Mouse (Mus musculus) central nervous system, embryonic 14 days (tissue): ENCODE measurements around the gene Tmem25. TPM values are rescaled to one million over a fixed set of nuclear protein-coding genes. Genes with fewer than 3 reads are reported as not detected.

Experiments used
- polyA plus RNA-seq: library from polyadenylated mRNA; depleted of rRNA; stranded (reverse); fragments of >200 nt; gene quantifications from 2 replicates; pipeline ENCODE4 v1.2.3, GENCODE M21; 2012; rRNA removed

Gene Tmem25
- polyA plus RNA-seq = 20.3 and 22.4 TPM in 2 replicates

DNA sequence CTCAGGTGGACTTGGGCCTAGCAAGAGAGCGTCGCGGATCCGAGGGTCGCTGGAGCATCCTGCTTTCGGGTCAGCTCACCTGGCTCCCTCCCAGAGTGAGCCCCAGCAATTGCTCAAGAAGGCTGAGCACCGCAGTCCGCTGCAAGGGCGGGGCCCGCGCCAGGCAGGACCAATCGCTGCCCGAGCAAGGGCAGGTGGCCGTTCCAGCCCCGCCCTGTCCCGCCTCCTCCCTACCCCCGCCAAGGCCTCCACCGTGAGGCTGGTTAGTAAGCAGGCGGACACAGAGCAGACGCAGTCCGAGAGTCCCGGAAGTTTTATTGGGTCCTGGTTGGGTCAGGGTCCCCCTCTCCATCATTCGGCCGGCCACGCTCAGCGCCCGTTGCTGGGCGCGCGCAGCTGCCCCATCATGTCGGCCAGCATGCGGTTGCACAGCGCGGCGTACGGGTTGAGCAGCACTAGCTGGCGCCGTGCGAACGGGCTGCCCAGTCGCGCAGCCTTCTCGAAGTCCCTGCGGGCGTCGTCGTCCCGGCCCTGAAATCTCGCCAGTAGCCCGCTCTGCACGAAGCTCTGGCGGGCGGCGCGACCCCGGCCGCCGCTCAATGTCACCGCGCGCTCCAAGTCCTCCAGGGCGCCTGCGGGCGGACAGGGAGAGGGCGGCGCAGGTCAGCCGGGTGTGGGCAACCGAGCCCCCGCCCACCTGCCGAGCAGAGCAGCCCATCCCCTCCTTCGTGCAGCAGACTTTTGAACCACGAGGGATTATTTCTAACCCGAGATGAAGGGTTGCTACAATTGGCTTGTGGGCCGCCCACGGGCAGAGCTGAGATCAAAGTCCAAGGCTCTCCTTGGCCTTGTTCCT, at the start of gene Tmem25:
Tmem25 (minus strand) TSS at position 206 of the 856 bp plus-strand sequence.

DNA sequence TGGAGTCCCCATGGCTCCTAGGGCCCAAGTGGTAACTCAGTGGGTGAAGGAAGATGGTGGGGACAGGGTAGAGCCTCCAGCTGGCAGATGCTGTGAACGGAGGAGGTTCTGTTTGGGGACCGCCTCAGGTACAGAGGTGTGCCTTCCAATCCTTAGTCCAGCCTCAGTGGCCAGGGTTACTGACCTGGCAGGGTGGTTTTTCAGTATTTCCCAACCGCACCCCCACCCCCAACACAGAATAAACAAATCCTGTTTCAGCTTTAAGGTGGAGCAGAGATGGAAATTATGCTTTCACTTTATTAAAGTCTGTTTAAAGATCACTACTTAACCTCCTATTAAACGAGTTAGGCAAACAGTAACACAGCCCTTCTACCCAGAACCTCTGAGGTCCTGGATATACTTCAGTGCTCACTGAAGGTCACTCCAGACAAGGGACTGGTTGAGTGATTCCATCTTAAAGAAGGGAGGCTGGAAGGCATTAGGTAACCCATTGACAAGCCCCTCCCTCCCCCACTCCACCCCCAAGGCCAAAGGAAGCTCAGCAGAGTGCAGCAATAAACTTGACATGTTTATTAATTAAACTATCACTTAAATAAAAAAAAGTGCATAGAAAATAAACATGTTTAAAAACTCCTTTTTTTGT, 3.8 kb upstream of the Tmem25 start, which contains the start of gene Ttc36:
Ttc36 (minus strand) TSS at position 265 of the 643 bp plus-strand sequence.

DNA sequence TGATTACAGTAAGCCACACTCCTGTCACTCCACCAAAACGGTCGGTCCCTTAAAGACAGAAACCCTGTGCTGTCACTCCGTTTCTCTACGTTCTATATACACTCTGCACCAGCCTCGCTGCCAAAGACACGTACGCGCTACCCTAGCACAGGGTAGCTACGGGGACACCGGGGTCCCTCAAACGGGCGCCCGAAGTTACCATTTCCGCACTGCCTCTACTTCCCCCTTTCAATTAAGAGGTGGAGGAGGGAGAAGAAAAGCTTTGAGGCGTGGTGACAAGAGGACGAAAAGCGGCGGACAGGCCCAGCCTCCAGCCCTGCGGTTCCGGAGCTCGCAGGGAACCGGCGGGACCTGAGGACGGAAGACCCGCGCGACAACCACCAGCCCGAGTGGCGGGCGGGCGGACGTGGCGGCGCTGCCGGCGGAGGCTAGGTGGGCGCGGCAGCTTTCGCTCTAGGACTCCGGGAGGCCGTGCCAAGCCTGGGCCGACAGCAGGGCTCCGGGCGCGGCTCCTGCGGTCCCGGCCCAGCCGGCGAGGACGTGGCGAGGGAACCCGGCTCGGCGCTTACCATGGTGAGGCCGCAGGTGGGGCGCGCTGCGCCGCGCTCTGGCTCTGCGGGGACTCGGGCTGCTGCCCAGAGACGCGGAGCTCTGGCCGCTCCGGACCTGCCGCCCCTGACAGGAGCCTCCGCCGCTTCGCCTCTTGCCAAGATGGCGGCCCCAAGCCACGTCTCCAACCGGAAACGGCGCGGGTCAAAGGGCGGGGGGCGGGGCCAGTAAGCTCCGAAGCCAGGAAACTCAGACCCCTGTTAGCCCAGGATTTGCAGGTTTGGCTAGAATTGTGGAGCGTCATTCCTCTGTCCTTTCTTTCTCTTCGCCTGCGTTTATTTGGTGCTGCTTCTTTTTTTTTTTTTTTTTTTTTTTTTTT, 31.7 kb downstream of the Tmem25 start, which contains the start of the genes Arcn1 and Ift46:
Arcn1 (minus strand) TSS at position 745 of the 928 bp plus-strand sequence.
Ift46 (plus strand) TSS at position 808 of the 928 bp plus-strand sequence.

Other genes starting within 250 kb of the Tmem25 start
- gene Cxcr5, start 237.4 kb downstream of the Tmem25 start, polyA plus RNA-seq = 0.04 TPM in 2 replicates
- 49.3 and 55.0 TPM in 2 replicates for gene Ddx6, start 194.4 kb downstream of the Tmem25 start, polyA plus RNA-seq
- not detected in 2 replicates for gene Treh, start 126.1 kb downstream of the Tmem25 start, polyA plus RNA-seq
- gene Phldb1, start 64.1 kb downstream of the Tmem25 start, polyA plus RNA-seq = 140 and 145 TPM in 2 replicates
- gene Arcn1, start 31.5 kb downstream of the Tmem25 start, polyA plus RNA-seq = 76.7 and 85.0 TPM in 2 replicates
- gene Ift46, start 31.4 kb downstream of the Tmem25 start, polyA plus RNA-seq = 142 and 154 TPM in 2 replicates
- gene Ttc36, start 3.8 kb upstream of the Tmem25 start, polyA plus RNA-seq = 0.71 and 1.3 TPM in 2 replicates
- gene Kmt2a, start 82.0 kb upstream of the Tmem25 start, polyA plus RNA-seq = 27.3 and 27.4 TPM in 2 replicates
- gene Atp5l, start 121.4 kb upstream of the Tmem25 start, polyA plus RNA-seq = 681 and 765 TPM in 2 replicates
- 27.6 and 29.7 TPM in 2 replicates for gene Ube4a, start 166.3 kb upstream of the Tmem25 start, polyA plus RNA-seq
- gene Cd3g, start 181.1 kb upstream of the Tmem25 start, polyA plus RNA-seq = not detected in 2 replicates
- not detected in 2 replicates for gene Cd3d, start 182.5 kb upstream of the Tmem25 start, polyA plus RNA-seq
- not detected in 2 replicates for gene Cd3e, start 210.3 kb upstream of the Tmem25 start, polyA plus RNA-seq
- 0.91 and 4.2 TPM in 2 replicates for gene Mpzl2, start 240.5 kb upstream of the Tmem25 start, polyA plus RNA-seq